Mouse (Mus musculus) layer of hippocampus, postnatal 36 days (tissue): Measurements from ENCODE around the gene Cib1. TPM values are rescaled to one million over a fixed set of nuclear protein-coding genes. Genes with fewer than 3 reads are reported as not detected.

ENCODE experiments used
- DNase-seq, 2 experiments: peaks; one replicate each; pipeline ENCODE4 v3.0.0; 2022
- total RNA-seq, 2 experiments: library from RNA; stranded (reverse); gene quantifications; 2 replicates each; pipeline ENCODE4 v1.2.3; 2021

Cib1 gene
- total RNA-seq, 2 experiments from 2014 or later: 21.0 to 25.4 TPM

DNA sequence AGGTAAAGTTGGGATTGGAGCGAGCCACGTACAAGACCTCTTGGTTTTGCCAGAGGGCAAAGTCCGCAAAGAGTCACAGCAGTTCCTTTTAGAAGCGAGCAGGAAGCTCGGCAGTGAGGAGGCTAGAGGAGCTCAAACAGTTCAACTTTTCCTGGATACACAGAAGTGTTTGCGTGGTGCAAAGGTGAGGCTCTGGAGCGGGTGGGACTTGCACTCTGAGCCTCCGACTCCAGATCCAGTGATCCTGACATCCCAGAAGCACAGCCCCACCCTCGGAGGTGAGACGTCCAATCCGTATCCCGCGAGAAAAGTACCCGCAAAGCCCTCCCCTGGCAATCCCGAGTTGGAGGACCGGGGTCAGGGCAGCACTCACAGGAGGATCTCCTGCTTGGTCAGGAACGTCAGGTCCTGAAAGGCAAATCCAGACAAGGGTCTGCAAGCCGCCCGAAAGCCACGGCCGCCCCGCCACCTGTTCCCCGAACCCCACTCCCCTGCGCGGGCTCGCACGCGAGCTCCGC lies 583 bp downstream of the Cib1 start:
- DNase-seq: no peak

GRCm38 (mm10) chr7:80230196-80230595 lies 2.4 kb downstream of the Cib1 start:
- no peak for DNase-seq

GRCm38 (mm10) chr7:80227065-80227464 lies 5.5 kb downstream of the Cib1 start:
- no peak for DNase-seq

DNA sequence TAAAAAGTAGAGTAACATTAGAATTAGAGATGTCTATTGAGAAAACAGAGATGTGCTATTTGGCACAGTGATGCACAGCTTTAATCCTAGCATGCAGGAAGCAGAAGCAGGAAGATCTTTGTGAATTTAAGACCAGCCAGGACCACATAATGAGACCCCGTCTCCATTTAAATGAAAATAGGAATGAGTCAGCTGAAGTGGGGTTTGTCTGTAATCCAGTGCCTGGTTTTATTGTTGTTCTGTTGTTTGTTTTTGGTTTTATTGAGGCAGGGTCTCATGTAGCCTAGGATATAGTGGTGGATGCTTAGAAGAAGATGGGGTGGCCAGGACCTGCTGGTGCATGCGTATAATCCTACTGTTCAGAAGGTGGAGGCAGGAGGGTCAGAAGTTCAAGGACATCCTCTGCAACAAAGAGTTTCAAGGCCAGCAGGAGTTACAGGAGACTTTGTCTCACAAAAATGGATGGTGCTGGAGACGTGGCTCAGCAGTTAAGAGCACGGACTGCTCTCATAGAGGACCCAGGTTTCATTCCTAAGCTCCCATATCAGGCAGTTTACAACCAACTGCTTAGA lies 11.3 kb downstream of the Cib1 start:
- DNase-seq: no peak

- DNase-seq: no peak
Measured at GRCm38 (mm10) chr7:80220237-80220797, 12.3 kb downstream of the Cib1 start.

- DNase-seq: no peak
Measured at GRCm38 (mm10) chr7:80218666-80219065, 13.9 kb downstream of the Cib1 start.

- DNase-seq: peak; percentile 50 to 58
Measured at GRCm38 (mm10) chr7:80216566-80216965, 16.0 kb downstream of the Cib1 start.

DNA sequence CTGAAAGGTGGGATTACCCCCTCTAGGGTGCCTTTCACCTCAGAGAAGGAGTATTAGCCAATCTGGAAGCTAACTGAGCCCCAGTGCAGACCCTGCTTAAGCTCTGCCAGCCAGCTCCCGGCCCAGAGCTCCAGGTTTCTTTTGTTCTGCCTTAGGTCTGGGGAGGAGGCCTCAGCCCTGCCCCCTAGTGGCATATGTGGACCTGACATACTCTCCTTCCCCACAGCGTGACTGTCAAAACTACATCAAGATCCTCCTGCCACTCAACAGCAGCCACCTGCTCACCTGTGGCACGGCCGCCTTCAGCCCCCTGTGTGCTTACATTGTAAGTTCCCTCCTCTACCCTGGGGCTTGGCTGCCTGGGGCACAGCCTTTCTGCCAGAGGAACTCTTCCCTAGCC lies 17.2 kb downstream of the Cib1 start:
- peak; percentile 68 to 73 for DNase-seq

- DNase-seq: no peak
Measured at GRCm38 (mm10) chr7:80214459-80214858, 18.2 kb downstream of the Cib1 start.

- no peak for DNase-seq
Measured at GRCm38 (mm10) chr7:80213604-80214003, 19.0 kb downstream of the Cib1 start.

DNA sequence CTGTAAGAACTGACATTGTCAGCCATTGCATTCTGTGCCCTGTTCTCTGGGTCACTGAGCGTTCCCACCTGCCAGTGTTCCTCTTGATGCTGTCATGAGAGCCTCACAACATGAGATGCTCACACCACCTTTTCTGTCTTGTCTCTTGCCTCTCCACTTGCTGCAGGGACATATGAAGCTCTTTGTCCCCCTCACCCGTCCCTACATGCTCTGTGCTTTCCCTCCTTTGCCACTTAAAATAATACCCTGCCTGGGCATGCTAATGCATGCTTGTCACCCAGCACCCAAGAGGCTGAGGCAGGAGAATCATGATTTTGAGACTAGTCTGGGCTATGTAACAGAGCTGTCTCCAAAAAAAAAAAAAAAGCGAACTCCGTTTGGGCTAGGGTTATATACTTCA lies 21.6 kb downstream of the Cib1 start:
- no peak for DNase-seq

DNA sequence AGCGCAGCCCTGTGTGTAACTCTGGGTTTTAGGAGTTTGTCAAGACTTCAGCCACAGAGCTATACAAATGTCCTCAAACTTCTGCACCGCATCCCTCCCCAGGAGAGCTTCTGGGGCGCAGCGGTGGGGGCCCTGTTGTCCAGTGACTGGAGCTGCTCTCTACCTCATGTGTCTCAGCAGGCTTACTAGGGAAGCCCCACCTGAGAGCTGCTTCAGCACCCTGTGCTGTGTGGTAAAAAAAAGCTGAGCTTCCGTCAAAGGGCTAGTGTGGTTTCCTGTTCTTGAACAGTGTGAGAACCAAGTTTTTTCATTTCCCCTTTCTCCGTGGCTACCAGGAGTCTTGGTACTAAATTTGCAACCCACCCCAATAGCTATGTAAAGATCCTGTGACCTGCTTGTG lies 22.9 kb downstream of the Cib1 start:
- no peak for DNase-seq

DNA sequence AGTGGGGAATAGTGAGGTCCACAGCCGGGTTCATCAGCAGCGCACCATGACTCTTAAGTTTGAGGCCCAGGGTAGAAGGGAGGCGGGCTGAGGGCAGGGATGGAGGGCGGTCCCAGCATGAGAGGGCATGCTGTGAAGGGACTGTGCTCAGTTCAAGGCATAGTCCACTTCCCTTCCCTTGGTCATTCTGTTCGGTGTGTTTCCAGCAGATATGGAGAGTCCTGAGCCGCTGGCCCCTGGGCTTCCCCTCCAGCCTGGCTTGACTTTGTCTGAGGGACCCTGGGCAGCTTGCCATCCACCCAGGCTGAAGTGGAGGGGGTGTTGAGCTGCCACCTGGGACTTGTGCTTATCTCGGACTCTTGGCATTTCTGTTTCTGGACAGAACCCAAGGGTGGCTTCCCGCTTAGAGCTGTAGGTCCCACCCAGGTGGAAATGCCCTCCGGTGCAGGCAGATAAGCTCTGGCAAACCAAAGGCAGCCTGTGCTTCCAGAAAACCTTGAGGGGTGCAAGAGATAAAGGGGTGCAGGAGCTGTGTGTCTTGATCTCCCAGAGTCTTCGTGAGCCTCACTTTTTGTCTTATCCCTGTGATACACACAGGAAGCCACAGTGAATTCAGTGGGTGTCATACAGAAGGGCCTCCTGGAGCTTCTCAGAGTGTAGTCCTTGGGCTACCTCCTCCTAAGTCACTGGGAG lies 23.7 kb downstream of the Cib1 start:
- DNase-seq: no peak

- no peak for DNase-seq
Measured at GRCm38 (mm10) chr7:80208026-80208642, 24.5 kb downstream of the Cib1 start.

DNA sequence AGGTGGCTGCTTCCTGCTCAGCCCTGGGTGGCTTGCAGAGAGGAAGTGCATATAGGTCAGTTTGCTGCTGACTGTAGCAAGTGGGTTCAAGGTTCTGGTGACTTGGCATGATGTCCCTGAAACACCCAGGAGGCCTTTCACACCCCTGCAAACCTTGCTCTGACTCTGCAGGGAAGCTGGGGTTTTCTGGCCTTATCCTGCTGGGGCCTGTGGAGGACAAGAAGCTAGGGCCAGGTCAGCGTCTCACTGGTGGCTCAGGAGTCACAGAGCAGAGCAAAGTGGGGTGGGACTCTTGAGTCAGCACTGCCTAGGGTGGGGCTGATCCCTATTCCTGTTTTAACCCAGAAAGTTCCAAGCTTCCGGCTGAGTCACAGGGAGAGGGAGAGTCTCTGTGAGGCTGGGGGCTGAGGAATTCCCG lies 25.3 kb downstream of the Cib1 start:
- no peak for DNase-seq

GRCm38 (mm10) chr7:80205705-80206589 lies 26.7 kb downstream of the Cib1 start:
- DNase-seq: peak in 1 of 2 experiments; percentile 1

DNA sequence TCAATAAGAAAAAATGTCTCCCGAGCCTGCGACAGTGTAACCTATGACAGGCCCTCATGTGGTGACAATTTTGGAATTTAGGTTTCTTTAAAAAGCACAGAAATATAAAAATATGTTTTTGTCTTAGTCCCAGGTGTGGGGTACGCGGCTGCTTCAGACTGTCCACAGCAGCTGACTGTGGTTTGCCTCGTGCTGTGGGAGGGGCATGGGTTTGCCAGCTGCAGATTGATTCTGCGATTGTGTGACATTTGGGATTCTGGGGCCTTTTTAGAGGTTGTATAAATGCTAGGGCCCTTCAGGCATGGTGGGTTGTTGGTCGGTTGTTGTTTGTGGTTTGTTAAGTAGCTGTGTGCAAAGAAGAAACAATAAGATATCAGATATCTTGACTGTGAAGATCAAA lies 27.7 kb downstream of the Cib1 start:
- DNase-seq: no peak

DNA sequence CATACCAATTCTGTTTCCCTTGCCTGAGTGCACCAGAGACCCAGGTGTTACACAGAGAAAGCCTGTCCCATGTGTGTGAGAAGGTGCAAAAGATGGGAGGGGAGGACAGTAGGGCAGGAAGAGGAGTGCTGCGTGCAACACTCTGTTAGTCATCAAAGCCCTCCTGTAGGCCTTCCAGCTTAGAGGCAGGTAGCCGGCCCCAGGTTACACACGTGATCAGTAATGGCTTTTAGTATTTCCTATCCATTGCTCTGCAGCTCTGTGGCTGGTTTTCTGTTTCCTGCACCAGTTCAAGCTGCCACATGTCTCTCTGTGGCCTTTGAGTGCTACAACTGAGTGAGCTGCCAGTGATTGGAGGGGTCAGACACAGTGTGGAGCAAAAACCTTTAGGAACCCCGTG lies 28.3 kb downstream of the Cib1 start:
- DNase-seq: no peak

DNA sequence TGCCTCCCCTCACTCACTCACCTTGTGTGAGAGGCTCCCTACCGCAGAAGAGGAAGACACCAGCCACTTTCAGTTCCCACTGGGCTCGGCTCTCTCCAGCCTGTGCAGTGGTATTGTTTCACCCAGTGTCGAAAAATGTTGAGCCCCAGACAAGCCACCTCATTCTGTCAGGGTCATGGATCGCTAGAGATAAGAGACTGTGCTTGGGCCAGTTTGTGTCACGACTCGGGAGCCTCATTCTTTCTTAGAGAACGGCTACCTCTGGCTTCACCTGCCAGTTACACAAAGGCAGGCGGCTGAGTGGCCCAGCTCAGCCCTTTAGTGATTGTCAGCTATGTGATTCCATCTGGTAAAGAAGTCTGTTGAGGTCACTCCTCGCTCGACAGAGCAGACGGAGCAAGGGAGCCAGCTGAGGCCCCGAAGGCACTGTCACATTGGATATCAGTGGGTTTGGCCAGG lies 28.9 kb downstream of the Cib1 start:
- DNase-seq: no peak

DNA sequence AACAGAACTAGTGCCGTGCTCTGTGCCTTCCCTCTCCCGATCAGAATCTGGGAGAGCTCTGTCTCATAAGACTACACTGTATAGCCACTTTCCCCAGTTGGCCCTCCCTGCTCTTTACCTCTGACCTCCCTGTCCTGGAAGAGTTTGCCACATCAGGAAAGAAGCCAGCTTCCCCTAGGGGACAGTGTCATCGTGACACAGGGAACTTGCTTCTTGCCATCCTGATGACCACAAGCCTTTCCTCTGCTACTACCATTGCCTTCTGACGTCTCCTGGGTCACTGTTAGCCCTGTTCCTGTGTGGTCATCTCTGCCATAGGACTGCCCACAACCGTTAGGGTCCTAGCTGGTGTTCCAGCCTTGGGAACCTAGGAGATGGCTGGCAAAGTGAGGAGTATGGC lies 29.7 kb downstream of the Cib1 start:
- no peak for DNase-seq

DNA sequence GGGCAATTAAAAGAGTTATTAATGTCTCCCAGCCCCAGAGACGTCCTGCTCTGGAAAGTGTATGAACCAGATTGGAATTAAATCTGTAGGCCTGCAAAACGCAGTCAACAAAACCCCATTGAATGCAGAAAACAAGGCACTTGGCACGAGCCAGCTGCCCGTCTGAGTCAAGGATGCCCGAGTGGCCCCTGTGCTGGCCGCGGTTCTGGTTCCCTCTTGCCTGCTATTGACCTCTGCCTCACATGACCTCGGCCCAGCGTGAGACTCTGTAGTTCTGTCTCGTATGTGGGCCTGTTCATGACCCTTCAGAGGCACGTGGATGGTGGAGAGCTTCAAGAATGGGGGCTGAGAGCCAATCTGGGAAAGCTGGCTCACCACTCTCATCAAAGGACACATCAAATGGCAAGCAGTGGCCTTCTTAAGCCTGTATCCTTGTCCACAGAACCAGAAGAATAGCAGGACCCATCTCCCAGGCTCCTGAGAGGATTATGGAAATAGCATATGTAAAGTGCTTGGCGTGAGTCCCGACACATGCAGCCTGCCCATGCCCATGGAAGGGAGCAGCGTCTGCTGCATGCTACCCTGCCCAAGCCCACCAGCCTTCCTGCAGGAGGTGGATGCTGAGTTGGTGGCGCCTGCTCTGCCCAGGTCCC lies 30.6 kb downstream of the Cib1 start:
- DNase-seq: no peak
